Mouse (Mus musculus) ES-E14 (cell line): ENCODE measurements around the gene Rrad.

Source experiments
- CHD2 ChIP-seq: IDR thresholded peaks from 2 replicates; pipeline ENCODE4 v1.6.1; 2014; ENCODE audit warnings: mild to moderate bottlenecking, low read depth, low read length, inconsistent platforms
- MAFK ChIP-seq: IDR thresholded peaks from 2 replicates; pipeline ENCODE4 v1.6.1; 2014; ENCODE audit warnings: mild to moderate bottlenecking, low read depth, low read length, inconsistent platforms; ENCODE audit not compliant: insufficient read depth
- ZC3H11A ChIP-seq: IDR thresholded peaks from 2 replicates; pipeline ENCODE4 v1.6.1; 2012; ENCODE audit warnings: low read depth, mild to moderate bottlenecking, inconsistent platforms, low read length, borderline replicate concordance
- ZNF384 ChIP-seq: IDR thresholded peaks from 2 replicates; pipeline ENCODE4 v1.6.1; 2012; ENCODE audit warnings: low read depth, low read length, inconsistent platforms

GRCm38 (mm10) chr8:104594611-104595362 is 36.3 kb downstream of the Rrad start:
- TF ChIP-seq ZC3H11A: no peak
- no peak for TF ChIP-seq CHD2
- TF ChIP-seq MAFK: no peak
- no peak for TF ChIP-seq ZNF384
